Mouse (Mus musculus) bone marrow, adult 2 months (tissue): ENCODE data around the gene Ly86.

ENCODE experiments used
- CTCF ChIP-seq: fragments of 200-500 bp; IDR thresholded peaks from 2 replicates; pipeline ENCODE4 v1.5.1; 2011; ENCODE audit warnings: low read length, control low read depth; ENCODE audit not compliant: control insufficient read depth, insufficient read depth
- POLR2A ChIP-seq: fragments of 200-500 bp; IDR thresholded peaks from 2 replicates; pipeline ENCODE4 v1.6.1; 2011; ENCODE audit warnings: low read depth, mild to moderate bottlenecking, control low read depth, low read length, borderline replicate concordance; ENCODE audit not compliant: control insufficient read depth

DNA sequence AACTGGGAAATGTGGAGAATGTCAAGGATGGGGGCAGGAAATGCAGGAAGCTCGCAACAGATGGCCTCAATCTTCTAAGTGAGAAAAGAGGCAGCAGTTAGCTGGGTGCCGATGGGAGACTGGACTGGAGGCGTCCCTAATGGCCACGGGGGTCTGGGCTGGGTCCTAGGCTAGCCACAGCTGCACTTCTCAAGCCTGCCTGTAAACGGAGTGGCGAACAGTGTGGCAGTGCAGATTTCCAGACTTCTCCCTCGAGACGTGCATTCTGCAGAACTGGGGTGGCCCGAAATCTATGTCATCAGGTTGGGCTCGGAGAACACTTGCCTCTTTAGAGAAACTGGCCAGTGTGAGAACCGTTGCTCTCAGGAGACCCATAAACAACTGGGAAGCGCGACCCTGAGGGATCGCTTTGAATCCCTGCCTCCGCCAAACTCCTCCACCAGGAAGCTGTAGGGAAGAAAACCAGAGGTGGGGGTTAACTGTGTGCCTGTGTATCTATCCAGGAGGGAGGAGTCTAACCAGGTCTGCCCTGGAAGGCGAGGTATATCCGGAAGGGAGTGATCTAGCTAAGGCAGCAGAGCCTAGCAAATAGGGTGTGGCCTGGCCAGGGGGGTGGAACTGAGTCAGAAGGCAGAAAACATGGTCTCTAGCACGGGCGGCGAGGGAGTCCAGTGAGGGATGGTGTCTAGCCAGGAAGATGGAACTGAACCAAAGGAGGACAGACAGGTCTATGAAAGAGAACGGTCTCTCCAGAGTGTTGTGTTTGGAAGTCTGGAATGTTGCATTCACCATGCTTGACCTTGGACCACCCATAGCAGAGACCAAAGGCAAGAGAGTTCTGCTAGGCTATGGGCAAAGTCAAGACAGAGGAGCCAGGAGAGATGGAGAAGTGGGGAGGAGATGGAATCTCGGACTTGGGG lies 107.3 kb downstream of the Ly86 start:
- TF ChIP-seq CTCF: 0 out of 2 replicates have a peak, but pooled peaks have one; percentile 2
- no peak for TF ChIP-seq POLR2A
